Mouse (Mus musculus) monocyte, adult 5-6 weeks (primary cell): Measurements from ENCODE around the gene Add2. TPM values are rescaled to one million over a fixed set of nuclear protein-coding genes. Genes with fewer than 3 reads are reported as not detected.

ENCODE experiments used
- ATAC-seq: fragments of 153-309, 156-312 bp; replicated peaks from 2 replicates; pipeline ENCODE4 v1.8.0; 2017; ENCODE audit warnings: mild to moderate bottlenecking; ENCODE audit not compliant: low TSS enrichment, insufficient number of reproducible peaks, severe bottlenecking, poor library complexity, low FRiP score
- total RNA-seq: library from RNA; stranded (forward); fragments of 200-1000, 200-491, 200-594 nt; gene quantifications from 3 replicates; pipeline ENCODE4 v1.2.3, GENCODE M21; 2017

Gene Add2
- total RNA-seq, 1 experiment from 2014 or later, result not detected

GRCm38 (mm10) chr6:86107101-86107500 lies 78.6 kb downstream of the Add2 start:
- ATAC-seq, result no peak

GRCm38 (mm10) chr6:86115843-86116242 lies 87.4 kb downstream of the Add2 start:
- ATAC-seq, result no peak

GRCm38 (mm10) chr6:86123057-86123456 lies 94.6 kb downstream of the Add2 start:
- ATAC-seq, result no peak

GRCm38 (mm10) chr6:86125761-86126160 lies 97.3 kb downstream of the Add2 start:
- no peak for ATAC-seq

GRCm38 (mm10) chr6:86126953-86127581 lies 98.6 kb downstream of the Add2 start:
- ATAC-seq, result no peak

GRCm38 (mm10) chr6:86128504-86128903 lies 100.0 kb downstream of the Add2 start:
- ATAC-seq, result no peak

- ATAC-seq, result no peak
These were observed 101.5 kb downstream of the Add2 start for GRCm38 (mm10) chr6:86129872-86130498.

- peak; percentile 27; the same call in 1 of the 2 replicates for ATAC-seq
These were observed 105.4 kb downstream of the Add2 start for GRCm38 (mm10) chr6:86133882-86134281.

- ATAC-seq, result no peak
These were observed 107.7 kb downstream of the Add2 start for GRCm38 (mm10) chr6:86136206-86136605.

GRCm38 (mm10) chr6:86141284-86141683 lies 112.8 kb downstream of the Add2 start:
- no peak for ATAC-seq

- no peak for ATAC-seq
These were observed 113.3 kb downstream of the Add2 start for GRCm38 (mm10) chr6:86141820-86142219.

GRCm38 (mm10) chr6:86144986-86145385 lies 116.5 kb downstream of the Add2 start:
- no peak for ATAC-seq

- no peak for ATAC-seq
These were observed 120.0 kb downstream of the Add2 start for GRCm38 (mm10) chr6:86148518-86148917.

GRCm38 (mm10) chr6:86149001-86149400 lies 120.5 kb downstream of the Add2 start:
- no peak for ATAC-seq

GRCm38 (mm10) chr6:86152676-86153075 lies 124.2 kb downstream of the Add2 start:
- ATAC-seq, result no peak

- ATAC-seq, result no peak
These were observed 125.0 kb downstream of the Add2 start for GRCm38 (mm10) chr6:86153436-86153990.

- no peak for ATAC-seq
These were observed 125.5 kb downstream of the Add2 start for GRCm38 (mm10) chr6:86154006-86154405.

GRCm38 (mm10) chr6:86154481-86154880 lies 126.0 kb downstream of the Add2 start:
- ATAC-seq, result no peak

GRCm38 (mm10) chr6:86157253-86158234 lies 129.1 kb downstream of the Add2 start:
- ATAC-seq, result no peak
